Mouse (Mus musculus) lung, adult 2 months (tissue): ENCODE results near the gene Grip2.

Experiments used
- CTCF ChIP-seq: fragments of 200-500 bp; IDR thresholded peaks from 2 replicates; pipeline ENCODE4 v1.5.1; 2011; ENCODE audit warnings: mild to moderate bottlenecking, low read length, control low read depth; ENCODE audit not compliant: insufficient read depth
- POLR2A ChIP-seq: fragments of 200-500 bp; IDR thresholded peaks from 2 replicates; pipeline ENCODE4 v1.6.1; 2011; ENCODE audit warnings: low read depth, mild to moderate bottlenecking, control low read depth, low read length, borderline replicate concordance; ENCODE audit errors: extremely low read depth

- TF ChIP-seq CTCF (no peak), POLR2A (no peak)
Measured at GRCm38 (mm10) chr6:91827016-91827570, at the start of gene Grip2.
